Mouse (Mus musculus) bone marrow macrophage, adult 2 months (primary cell): Measurements from ENCODE around the gene Nuak1. TPM values are rescaled to one million over a fixed set of nuclear protein-coding genes. Genes with fewer than 3 reads are reported as not detected.

Source experiments
- H3K27ac ChIP-seq: 2 replicates; pipeline ENCODE4 v1.5.1; 2012; ENCODE audit warnings: low read depth, low read length; ENCODE audit not compliant: insufficient read depth
- H3K4me1 ChIP-seq: 2 replicates; pipeline ENCODE4 v1.6.1; 2012; ENCODE audit warnings: low read length; ENCODE audit not compliant: control insufficient read depth, insufficient read depth
- H3K4me3 ChIP-seq: 2 replicates; pipeline ENCODE4 v1.5.1; 2012; ENCODE audit warnings: mild to moderate bottlenecking, low read length, moderate library complexity; ENCODE audit not compliant: insufficient read depth
- CTCF ChIP-seq: IDR thresholded peaks from 2 replicates; pipeline ENCODE4 v1.5.1; 2012; ENCODE audit warnings: low read depth, mild to moderate bottlenecking, low read length, moderate library complexity
- POLR2A ChIP-seq: IDR thresholded peaks from 2 replicates; pipeline ENCODE4 v1.6.1; 2012; ENCODE audit warnings: mild to moderate bottlenecking, low read depth, low read length, borderline replicate concordance
- polyA plus RNA-seq: library from polyadenylated mRNA; stranded (reverse); fragments of >200 nt; gene quantifications from 2 replicates; pipeline ENCODE4 v1.2.4, GENCODE M21; 2012; ENCODE audit not compliant: missing spikeins, insufficient read depth, insufficient read length

Nuak1 gene
- polyA plus RNA-seq, 1 experiment: 13.4 TPM

DNA sequence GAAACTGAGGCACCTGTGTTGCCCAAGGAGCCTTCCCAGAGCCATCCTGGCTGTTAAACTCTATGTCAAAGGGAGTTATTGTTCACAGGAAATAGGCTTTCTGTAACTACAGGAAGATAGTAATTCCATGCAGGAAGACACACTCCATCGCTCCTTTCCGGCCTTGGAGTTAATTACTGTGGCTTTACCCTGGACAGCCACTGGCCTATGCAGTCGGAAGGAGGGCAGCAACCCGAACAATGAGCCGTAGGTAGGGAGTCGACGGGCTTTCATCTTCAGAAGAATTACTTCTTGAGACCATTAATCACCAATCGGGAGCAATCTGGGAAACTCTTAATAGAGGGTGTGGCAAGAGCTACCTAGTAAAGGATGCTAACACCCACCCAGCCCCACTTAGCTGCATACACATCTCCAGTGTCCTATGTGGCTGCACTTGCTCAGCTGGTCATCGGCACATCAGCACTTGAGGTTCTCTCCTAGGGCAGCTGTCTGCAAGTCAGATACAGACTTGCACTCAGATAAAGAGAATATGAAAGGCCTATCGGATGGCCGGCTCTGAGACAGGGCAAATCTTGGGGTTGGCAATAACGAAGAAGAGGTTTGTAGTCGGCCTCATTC is 53.7 kb downstream of the Nuak1 start:
- H3K27ac ChIP-seq: no peak overlapping the region
- no peak overlapping the region for H3K4me3 ChIP-seq
- TF ChIP-seq CTCF (no peak), POLR2A (no peak)
- peaks cover 51% of the 10 kb centered on the region for H3K4me1 ChIP-seq

GRCm38 (mm10) chr10:84386214-84386613 is 54.2 kb downstream of the Nuak1 start:
- Histone ChIP-seq H3K4me3 (no peak overlapping the region), H3K27ac (no peak overlapping the region), H3K4me1 (peaks cover 51% of the 10 kb centered on the region)
- TF ChIP-seq CTCF (no peak), POLR2A (no peak)

- Histone ChIP-seq H3K4me3 (no peak overlapping the region), H3K27ac (no peak overlapping the region), H3K4me1 (peaks cover 41% of the 10 kb centered on the region)
- TF ChIP-seq CTCF (no peak), POLR2A (no peak)
Observed at GRCm38 (mm10) chr10:84384761-84385160, 55.6 kb downstream of the Nuak1 start.

DNA sequence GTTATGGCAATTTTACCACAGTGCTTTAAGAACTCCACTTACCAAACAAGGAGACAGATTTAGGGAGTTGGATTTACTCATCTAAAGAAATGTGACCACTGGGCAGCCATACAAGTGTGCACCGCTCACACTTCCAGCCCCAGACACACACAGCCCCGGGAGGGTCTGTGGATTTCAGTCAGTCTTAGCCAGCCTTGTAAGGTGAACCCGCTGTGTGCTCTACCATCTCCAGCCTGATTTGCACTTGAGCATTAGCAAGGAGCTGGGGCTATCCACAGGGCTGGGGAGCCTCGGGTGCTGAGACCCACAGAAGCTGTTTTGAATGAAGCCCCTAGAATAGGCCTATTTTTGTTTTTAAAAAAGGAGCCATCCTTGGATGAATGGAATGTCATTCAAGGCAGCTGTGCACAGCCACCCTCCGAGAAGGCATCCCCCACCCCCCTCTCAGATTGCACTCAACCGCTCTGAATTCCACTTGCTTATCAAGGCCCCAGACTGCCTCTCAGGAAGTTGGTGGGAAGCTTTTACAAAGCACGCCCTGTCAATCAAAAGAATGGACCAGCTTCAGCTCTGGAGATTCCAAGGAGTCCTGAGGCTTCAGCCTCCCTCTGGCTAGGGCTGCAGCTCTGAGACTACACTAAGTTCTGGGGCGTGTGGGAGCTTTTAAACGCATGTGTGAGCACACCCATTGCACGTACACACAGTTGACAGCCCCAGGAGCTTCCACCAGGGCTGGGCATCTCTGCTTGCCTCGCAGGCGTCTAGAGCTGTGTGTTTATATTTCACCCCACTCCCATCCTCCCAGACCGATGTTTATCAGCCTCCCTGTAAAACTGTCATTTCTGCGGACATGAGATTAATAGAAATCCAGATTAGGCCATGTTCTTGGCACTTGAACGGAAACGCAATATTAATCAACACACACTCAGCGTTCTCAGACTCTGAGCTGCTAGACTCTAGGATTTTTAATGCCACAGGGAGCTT is 57.2 kb downstream of the Nuak1 start:
- Histone ChIP-seq H3K27ac (no peak overlapping the region), H3K4me1 (peaks cover 25% of the 10 kb centered on the region), H3K4me3 (no peak overlapping the region)
- TF ChIP-seq POLR2A: no peak
- no peak for TF ChIP-seq CTCF

DNA sequence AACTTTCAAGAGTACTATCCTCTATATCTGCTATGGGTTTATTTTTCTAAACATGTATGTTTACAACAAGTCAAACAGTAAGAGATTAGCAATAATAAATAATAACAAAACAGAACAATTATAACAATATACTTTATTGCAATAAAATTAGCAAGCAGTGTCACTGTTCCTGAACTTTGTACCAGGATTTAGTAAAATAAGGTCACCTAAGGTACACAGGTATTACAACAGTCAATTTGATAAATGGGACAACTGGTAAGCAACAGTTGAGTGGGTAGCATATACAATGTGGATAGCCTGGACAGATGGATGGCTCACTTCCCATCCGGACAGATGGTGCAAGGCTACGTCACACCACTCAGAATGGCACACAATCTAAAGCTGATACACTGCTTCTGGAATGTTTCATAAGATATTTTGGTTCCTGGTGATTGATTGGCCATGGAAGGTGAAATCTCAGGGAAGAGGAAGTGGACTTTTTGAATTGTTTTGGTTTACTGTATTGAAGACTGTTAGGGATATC is 59.1 kb downstream of the Nuak1 start:
- no peak overlapping the region for H3K27ac ChIP-seq
- TF ChIP-seq CTCF (no peak), POLR2A (no peak)
- peaks cover 13% of the 10 kb centered on the region for H3K4me1 ChIP-seq
- H3K4me3 ChIP-seq: no peak overlapping the region

- no peak overlapping the region for H3K4me3 ChIP-seq
- H3K27ac ChIP-seq: no peak overlapping the region
- TF ChIP-seq CTCF (no peak), POLR2A (no peak)
- H3K4me1 ChIP-seq: peaks cover 8% of the 10 kb centered on the region
Observed at GRCm38 (mm10) chr10:84379366-84379765, 61.0 kb downstream of the Nuak1 start.

- no peak overlapping the region for H3K27ac ChIP-seq
- no peak overlapping the region for H3K4me3 ChIP-seq
- no peaks in the 10 kb centered on the region for H3K4me1 ChIP-seq
- no peak for TF ChIP-seq POLR2A
- TF ChIP-seq CTCF: no peak
Observed at GRCm38 (mm10) chr10:84377956-84378355, 62.4 kb downstream of the Nuak1 start.

- no peaks in the 10 kb centered on the region for H3K4me1 ChIP-seq
- TF ChIP-seq CTCF: no peak
- no peak overlapping the region for H3K4me3 ChIP-seq
- no peak overlapping the region for H3K27ac ChIP-seq
Observed at GRCm38 (mm10) chr10:84376346-84376745, 64.1 kb downstream of the Nuak1 start.

- no peaks in the 10 kb centered on the region for H3K4me1 ChIP-seq
- H3K4me3 ChIP-seq: no peak overlapping the region
- TF ChIP-seq POLR2A (no peak), CTCF (no peak)
- H3K27ac ChIP-seq: no peak overlapping the region
Observed at GRCm38 (mm10) chr10:84374996-84375395, 65.4 kb downstream of the Nuak1 start.

- Histone ChIP-seq H3K27ac (no peak overlapping the region), H3K4me3 (no peak overlapping the region), H3K4me1 (no peaks in the 10 kb centered on the region)
- TF ChIP-seq CTCF (no peak), POLR2A (no peak)
Observed at GRCm38 (mm10) chr10:84373476-84373875, 66.9 kb downstream of the Nuak1 start.
